Mouse (Mus musculus): ENCODE results near the gene Xbp1. TPM values are rescaled to one million over a fixed set of nuclear protein-coding genes. Genes with fewer than 3 reads are reported as not detected.

Xbp1 gene
- polyA plus RNA-seq, 1 experiment from 2014 or later = 117 TPM

GRCm38 (mm10) chr11:5519681-5520080 lies 778 bp upstream of the Xbp1 start:
- ATAC-seq (replicated peaks; ENCODE audit: low FRiP score) (no peak), DNase-seq (ENCODE audit: low spot score) (no peak)
- Histone ChIP-seq H3K27me3 (ENCODE audit: control insufficient read depth, insufficient read depth, low read length) (no peaks in the 10 kb centered on the region), H3K4me1 (replicated peaks; ENCODE audit: control insufficient read depth, insufficient read depth, low read length) (peaks cover 3% of the 10 kb centered on the region; the same call in 1 of the 2 replicates), H3K9ac (ENCODE audit: low read length) (no peak overlapping the region; the same call in 1 of the 2 replicates), H3K27ac (ENCODE audit: low read depth, low read length) (no peak overlapping the region), H3K36me3 (ENCODE audit: control insufficient read depth, insufficient read depth, low read length) (peaks cover 5% of the 10 kb centered on the region; the same call in 1 of the 2 replicates), H3K4me2 (ENCODE audit: low read depth, low read length, severe bottlenecking) (no peak overlapping the region), H3K4me3 (ENCODE audit: low read depth, low read length) (no peak overlapping the region), H3K9me3 (ENCODE audit: control insufficient read depth, low read length) (no peaks in the 10 kb centered on the region)
- WGBS = 86% methylated on average over 3 of the region's 3 CpGs

GRCm38 (mm10) chr11:5521266-5521515 lies 732 bp downstream of the Xbp1 start:
- H3K36me3 ChIP-seq (ENCODE audit: control insufficient read depth, insufficient read depth, low read length) = peaks cover 5% of the 10 kb centered on the region; the same call in 1 of the 2 replicates
- ATAC-seq (replicated peaks; ENCODE audit: low FRiP score) (peak; percentile 49), DNase-seq (ENCODE audit: low spot score) (no peak)
- no peaks in the 10 kb centered on the region for H3K9me3 ChIP-seq (ENCODE audit: control insufficient read depth, low read length)
- H3K4me3 ChIP-seq (ENCODE audit: low read depth, low read length) = peak overlapping the region; percentile 97
- under 1% methylated on average over 13 of the region's 13 CpGs for WGBS
- H3K9ac ChIP-seq (ENCODE audit: low read length) = peak overlapping the region; percentile 96
- H3K4me1 ChIP-seq (replicated peaks; ENCODE audit: control insufficient read depth, insufficient read depth, low read length) = peaks cover 3% of the 10 kb centered on the region; the same call in 1 of the 2 replicates
- no peaks in the 10 kb centered on the region for H3K27me3 ChIP-seq (ENCODE audit: control insufficient read depth, insufficient read depth, low read length)
- peak overlapping the region; percentile 78 for H3K4me2 ChIP-seq (ENCODE audit: low read depth, low read length, severe bottlenecking)
- H3K27ac ChIP-seq (ENCODE audit: low read depth, low read length) = peak overlapping the region; percentile 66

- Histone ChIP-seq H3K4me1 (replicated peaks; ENCODE audit: control insufficient read depth, insufficient read depth, low read length) (peaks cover 3% of the 10 kb centered on the region; the same call in 1 of the 2 replicates), H3K4me3 (ENCODE audit: low read depth, low read length) (peak overlapping the region; percentile 97), H3K27ac (ENCODE audit: low read depth, low read length) (peak overlapping the region; percentile 66; the same call in 1 of the 2 replicates), H3K4me2 (ENCODE audit: low read depth, low read length, severe bottlenecking) (peak overlapping the region; percentile 78), H3K36me3 (ENCODE audit: control insufficient read depth, insufficient read depth, low read length) (peaks cover 5% of the 10 kb centered on the region; the same call in 1 of the 2 replicates), H3K9me3 (ENCODE audit: control insufficient read depth, low read length) (no peaks in the 10 kb centered on the region), H3K27me3 (ENCODE audit: control insufficient read depth, insufficient read depth, low read length) (no peaks in the 10 kb centered on the region), H3K9ac (ENCODE audit: low read length) (peak overlapping the region; percentile 96)
- ATAC-seq (replicated peaks; ENCODE audit: low FRiP score) = 0 out of 2 replicates have a peak, but pooled peaks have one; percentile 10
- WGBS = under 1% methylated on average over 34 of the region's 34 CpGs
- peak; percentile 73 for DNase-seq (ENCODE audit: low spot score)
Observed at GRCm38 (mm10) chr11:5521516-5522291, 1.2 kb downstream of the Xbp1 start.

GRCm38 (mm10) chr11:5522798-5523415 lies 2.4 kb downstream of the Xbp1 start:
- no peak overlapping the region for H3K27ac ChIP-seq (ENCODE audit: low read depth, low read length)
- ATAC-seq (replicated peaks; ENCODE audit: low FRiP score) = no peak
- no peak for DNase-seq (ENCODE audit: low spot score)
- no peaks in the 10 kb centered on the region for H3K9me3 ChIP-seq (ENCODE audit: control insufficient read depth, low read length)
- WGBS = 93% methylated on average over 11 of the region's 11 CpGs
- H3K36me3 ChIP-seq (ENCODE audit: control insufficient read depth, insufficient read depth, low read length) = peaks cover 5% of the 10 kb centered on the region; the same call in 1 of the 2 replicates
- no peaks in the 10 kb centered on the region for H3K27me3 ChIP-seq (ENCODE audit: control insufficient read depth, insufficient read depth, low read length)
- H3K4me2 ChIP-seq (ENCODE audit: low read depth, low read length, severe bottlenecking) = no peak overlapping the region
- H3K4me3 ChIP-seq (ENCODE audit: low read depth, low read length) = no peak overlapping the region
- no peak overlapping the region; the same call in 1 of the 2 replicates for H3K9ac ChIP-seq (ENCODE audit: low read length)
- H3K4me1 ChIP-seq (replicated peaks; ENCODE audit: control insufficient read depth, insufficient read depth, low read length) = peaks cover 3% of the 10 kb centered on the region; the same call in 1 of the 2 replicates

- no peaks in the 10 kb centered on the region for H3K9me3 ChIP-seq (ENCODE audit: control insufficient read depth, low read length)
- no peaks in the 10 kb centered on the region for H3K27me3 ChIP-seq (ENCODE audit: control insufficient read depth, insufficient read depth, low read length)
- H3K9ac ChIP-seq (ENCODE audit: low read length) = no peak overlapping the region
- no peak overlapping the region for H3K27ac ChIP-seq (ENCODE audit: low read depth, low read length)
- H3K36me3 ChIP-seq (ENCODE audit: control insufficient read depth, insufficient read depth, low read length) = peaks cover 9% of the 10 kb centered on the region
- H3K4me3 ChIP-seq (ENCODE audit: low read depth, low read length) = no peak overlapping the region
- WGBS = 91% methylated on average over 4 of the region's 4 CpGs
- DNase-seq (ENCODE audit: low spot score) (no peak), ATAC-seq (replicated peaks; ENCODE audit: low FRiP score) (no peak)
- no peak overlapping the region for H3K4me2 ChIP-seq (ENCODE audit: low read depth, low read length, severe bottlenecking)
- peaks cover 3% of the 10 kb centered on the region; the same call in 1 of the 2 replicates for H3K4me1 ChIP-seq (replicated peaks; ENCODE audit: control insufficient read depth, insufficient read depth, low read length)
Observed at GRCm38 (mm10) chr11:5525418-5525817, 5.0 kb downstream of the Xbp1 start.

GRCm38 (mm10) chr11:5526573-5527439 lies 6.3 kb downstream of the Xbp1 start:
- 93% methylated on average over 7 of the region's 7 CpGs for WGBS
- ATAC-seq (replicated peaks; ENCODE audit: low FRiP score) (no peak), DNase-seq (ENCODE audit: low spot score) (no peak)
- Histone ChIP-seq H3K27me3 (ENCODE audit: control insufficient read depth, insufficient read depth, low read length) (no peaks in the 10 kb centered on the region), H3K4me2 (ENCODE audit: low read depth, low read length, severe bottlenecking) (no peak overlapping the region), H3K36me3 (ENCODE audit: control insufficient read depth, insufficient read depth, low read length) (peaks cover 12% of the 10 kb centered on the region), H3K27ac (ENCODE audit: low read depth, low read length) (no peak overlapping the region), H3K9me3 (ENCODE audit: control insufficient read depth, low read length) (no peaks in the 10 kb centered on the region), H3K9ac (ENCODE audit: low read length) (no peak overlapping the region), H3K4me3 (ENCODE audit: low read depth, low read length) (no peak overlapping the region), H3K4me1 (replicated peaks; ENCODE audit: control insufficient read depth, insufficient read depth, low read length) (peaks cover 3% of the 10 kb centered on the region; the same call in 1 of the 2 replicates)

GRCm38 (mm10) chr11:5527865-5528523 lies 7.5 kb downstream of the Xbp1 start:
- no peak overlapping the region for H3K4me2 ChIP-seq (ENCODE audit: low read depth, low read length, severe bottlenecking)
- no peaks in the 10 kb centered on the region for H3K9me3 ChIP-seq (ENCODE audit: control insufficient read depth, low read length)
- 84% methylated on average over 5 of the region's 5 CpGs for WGBS
- peaks cover 16% of the 10 kb centered on the region for H3K36me3 ChIP-seq (ENCODE audit: control insufficient read depth, insufficient read depth, low read length)
- no peaks in the 10 kb centered on the region for H3K27me3 ChIP-seq (ENCODE audit: control insufficient read depth, insufficient read depth, low read length)
- ATAC-seq (replicated peaks; ENCODE audit: low FRiP score) (no peak), DNase-seq (ENCODE audit: low spot score) (no peak)
- H3K27ac ChIP-seq (ENCODE audit: low read depth, low read length) = no peak overlapping the region
- no peak overlapping the region for H3K4me3 ChIP-seq (ENCODE audit: low read depth, low read length)
- H3K4me1 ChIP-seq (replicated peaks; ENCODE audit: control insufficient read depth, insufficient read depth, low read length) = no peaks in the 10 kb centered on the region
- H3K9ac ChIP-seq (ENCODE audit: low read length) = no peak overlapping the region

- Histone ChIP-seq H3K36me3 (ENCODE audit: control insufficient read depth, insufficient read depth, low read length) (peaks cover 20% of the 10 kb centered on the region), H3K27ac (ENCODE audit: low read depth, low read length) (no peak overlapping the region), H3K4me2 (ENCODE audit: low read depth, low read length, severe bottlenecking) (no peak overlapping the region), H3K4me1 (replicated peaks; ENCODE audit: control insufficient read depth, insufficient read depth, low read length) (no peaks in the 10 kb centered on the region), H3K9me3 (ENCODE audit: control insufficient read depth, low read length) (no peaks in the 10 kb centered on the region), H3K27me3 (ENCODE audit: control insufficient read depth, insufficient read depth, low read length) (no peaks in the 10 kb centered on the region), H3K9ac (ENCODE audit: low read length) (no peak overlapping the region), H3K4me3 (ENCODE audit: low read depth, low read length) (no peak overlapping the region)
- DNase-seq (ENCODE audit: low spot score) (no peak), ATAC-seq (replicated peaks; ENCODE audit: low FRiP score) (no peak)
- WGBS = 84% methylated on average over 5 of the region's 5 CpGs
Observed at GRCm38 (mm10) chr11:5528841-5529240, 8.4 kb downstream of the Xbp1 start.
